Mouse (Mus musculus) neural tube, embryonic 11.5 days (tissue): ENCODE measurements around the gene Mrpl49. TPM values are rescaled to one million over a fixed set of nuclear protein-coding genes. Genes with fewer than 3 reads are reported as not detected.
A peak's percentile ranks its signal among the peaks of the same experiment; 100 is the strongest.

Experiments used
- ATAC-seq: fragments of 200-750 bp; cut with Nextera tagmentation; 2 replicates; pipeline ENCODE4 v1.8.0; 2017; ENCODE audit warnings: moderate number of reproducible peaks, mild to moderate bottlenecking, moderate TSS enrichment, moderate library complexity; ENCODE audit not compliant: insufficient read depth, low FRiP score, low TSS enrichment
- DNase-seq: peaks from one replicate; pipeline ENCODE4 v3.0.0-alpha.2; 2015; ENCODE audit warnings: low spot score
- H3K27ac ChIP-seq: fragments of 300-500 bp; sonication (generic); 2 replicates; pipeline ENCODE4 v1.5.1; 2014; ENCODE audit warnings: low read depth, mild to moderate bottlenecking, low read length
- H3K27me3 ChIP-seq: fragments of 300-500 bp; sonication (generic); 2 replicates; pipeline ENCODE4 v1.6.1; 2014; ENCODE audit warnings: mild to moderate bottlenecking, low read length, mixed read lengths; ENCODE audit not compliant: control insufficient read depth, insufficient read depth
- H3K36me3 ChIP-seq: fragments of 300-500 bp; sonication (generic); 2 replicates; pipeline ENCODE4 v1.6.1; 2014; ENCODE audit warnings: mild to moderate bottlenecking, low read length, moderate library complexity, mixed read lengths; ENCODE audit not compliant: control insufficient read depth, insufficient read depth
- H3K4me1 ChIP-seq: fragments of 300-500 bp; sonication (generic); 2 replicates; pipeline ENCODE4 v1.6.1; 2014; ENCODE audit warnings: low read length, mixed read lengths; ENCODE audit not compliant: control insufficient read depth, insufficient read depth
- H3K4me2 ChIP-seq: fragments of 300-500 bp; sonication (generic); 2 replicates; pipeline ENCODE4 v1.6.1; 2014; ENCODE audit warnings: low read depth, mild to moderate bottlenecking, moderate library complexity
- H3K4me3 ChIP-seq: fragments of 300-500 bp; sonication (generic); 2 replicates; pipeline ENCODE4 v1.5.1; 2014; ENCODE audit warnings: low read depth, low read length
- H3K9ac ChIP-seq: fragments of 300-500 bp; sonication (generic); 2 replicates; pipeline ENCODE4 v1.6.1; 2014; ENCODE audit warnings: mild to moderate bottlenecking, low read length
- H3K9me3 ChIP-seq: fragments of 300-500 bp; sonication (generic); 2 replicates; pipeline ENCODE4 v1.6.1; 2016; ENCODE audit warnings: low read length; ENCODE audit not compliant: control insufficient read depth
- WGBS: fragments of 180-500 bp; shearing (Covaris S2); extraction: QIAGEN DNeasy Blood & Tissue Kit; methylation state at CpG from one replicate; pipeline ENCODE4 v1.1.7; 2014; 5-methylcytosine and 5-hydroxymethylcytosine counted together
- polyA plus RNA-seq: library from polyadenylated mRNA; unstranded; fragments of >200 nt; fragmentation: Nextera tagmentation; extraction: Ambion mirVana; gene quantifications from 2 replicates; pipeline ENCODE4 v1.2.1, GENCODE M21; 2014

The Mrpl49 gene
- polyA plus RNA-seq, 1 experiment from 2014 or later, result 84.8 TPM

DNA sequence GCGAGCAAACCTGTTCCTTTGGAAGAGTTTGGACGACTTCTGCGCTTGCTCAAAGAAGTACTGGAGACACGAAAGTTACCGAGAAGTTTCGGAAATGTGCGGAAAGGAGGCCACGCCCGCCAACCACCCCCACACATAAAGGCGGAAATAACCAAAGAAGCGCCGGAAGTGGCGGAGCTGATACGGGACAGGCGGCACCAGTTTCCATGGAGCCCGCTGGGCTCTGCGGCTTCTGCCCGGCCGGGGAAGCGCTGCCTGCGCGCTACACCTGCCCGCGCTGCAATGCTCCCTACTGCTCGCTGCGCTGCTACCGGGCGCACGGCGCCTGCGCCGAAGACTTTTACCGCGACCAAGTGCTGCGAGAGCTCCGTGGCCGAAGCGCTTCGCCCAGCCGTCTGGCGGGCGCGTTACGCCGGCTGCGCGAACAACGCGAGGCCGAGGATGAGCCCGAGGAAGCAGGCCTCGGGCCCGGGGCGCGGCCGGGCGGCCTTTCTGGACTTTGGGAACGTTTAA is 3.5 kb upstream of the Mrpl49 start, which contains the start of gene Znhit2:
TSS of gene Znhit2 (plus strand) at position 172 of the 513 bp plus-strand sequence.
- DNase-seq (peak; percentile 91), ATAC-seq (peak; percentile 45; the same call in 1 of the 2 replicates)
- H3K9me3 ChIP-seq, result no peaks in the 10 kb centered on the region
- H3K27me3 ChIP-seq, result no peaks in the 10 kb centered on the region
- H3K4me2 ChIP-seq, result peak within 1 kb of the TSS; percentile 100
- H3K9ac ChIP-seq, result peak within 1 kb of the TSS; percentile 96
- peaks cover 2% of the 10 kb centered on the region; the same call in 1 of the 2 replicates for H3K36me3 ChIP-seq
- peaks cover 22% of the 10 kb centered on the region for H3K4me1 ChIP-seq
- under 1% methylated on average over 58 of the region's 58 CpGs for WGBS
- H3K4me3 ChIP-seq, result peak within 1 kb of the TSS; percentile 92
- H3K27ac ChIP-seq, result peak within 1 kb of the TSS; percentile 93

GRCm38 (mm10) chr19:6058966-6059365 is 1.4 kb upstream of the Mrpl49 start:
- no peak overlapping the region for H3K27ac ChIP-seq
- H3K4me1 ChIP-seq, result peaks cover 21% of the 10 kb centered on the region
- ATAC-seq, result no peak
- H3K9ac ChIP-seq, result no peak overlapping the region
- no peaks in the 10 kb centered on the region for H3K9me3 ChIP-seq
- DNase-seq, result no peak
- H3K4me2 ChIP-seq, result peak overlapping the region; percentile 76
- WGBS, result 91% methylated on average over 5 of the region's 5 CpGs
- peak overlapping the region; percentile 77 for H3K4me3 ChIP-seq
- peaks cover 9% of the 10 kb centered on the region; the same call in 1 of the 2 replicates for H3K36me3 ChIP-seq
- no peaks in the 10 kb centered on the region for H3K27me3 ChIP-seq

DNA sequence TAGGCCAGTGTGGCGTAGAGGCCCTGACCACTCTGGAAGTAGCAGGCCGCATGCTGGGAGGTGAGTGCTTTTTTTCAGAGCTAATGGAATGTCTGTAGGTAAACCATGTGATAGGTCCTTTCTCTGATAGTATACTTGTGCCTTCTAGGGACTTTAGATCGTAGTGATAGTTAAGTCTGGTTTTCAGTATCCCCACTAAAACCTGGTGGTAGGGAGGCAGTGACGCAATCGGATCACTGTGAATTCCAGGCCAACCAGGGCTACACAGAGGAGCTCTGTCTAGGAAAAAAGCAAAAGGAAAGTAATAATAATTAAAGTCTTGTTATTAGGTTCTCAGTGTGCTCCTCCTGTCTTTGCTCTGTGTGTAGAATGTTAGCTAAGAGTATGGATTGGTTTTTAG is 928 bp upstream of the Mrpl49 start:
- ATAC-seq (no peak), DNase-seq (no peak)
- Histone ChIP-seq H3K27ac (no peak overlapping the region), H3K9ac (peak overlapping the region; percentile 69), H3K27me3 (no peaks in the 10 kb centered on the region), H3K36me3 (peaks cover 9% of the 10 kb centered on the region; the same call in 1 of the 2 replicates), H3K9me3 (no peaks in the 10 kb centered on the region), H3K4me2 (peak overlapping the region; percentile 76), H3K4me1 (peaks cover 21% of the 10 kb centered on the region), H3K4me3 (peak overlapping the region; percentile 77)
- 28% methylated on average over 5 of the region's 5 CpGs for WGBS

DNA sequence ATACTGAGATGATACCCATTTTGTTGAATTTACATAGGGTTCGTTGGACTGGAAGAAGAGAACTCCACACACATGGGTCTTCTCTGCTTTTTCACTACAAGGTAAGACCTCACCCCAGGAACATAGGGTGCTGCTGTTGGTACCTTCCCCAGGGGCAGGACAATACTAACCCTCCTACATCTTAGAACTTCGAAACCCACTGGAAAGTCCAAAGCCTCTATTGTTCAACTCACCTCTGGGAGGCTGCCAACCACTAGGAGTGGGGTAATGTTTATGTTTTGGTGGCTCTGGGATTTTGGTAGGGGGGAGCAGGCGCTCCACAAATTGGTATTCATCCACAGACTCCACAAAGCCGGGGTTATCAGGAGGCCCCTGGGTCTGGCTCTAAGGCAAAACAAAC is 889 bp downstream of the Mrpl49 start:
- H3K36me3 ChIP-seq, result peaks cover 12% of the 10 kb centered on the region

GRCm38 (mm10) chr19:6054296-6054695 is 3.3 kb downstream of the Mrpl49 start:
- no peak for DNase-seq
- H3K4me2 ChIP-seq, result no peak overlapping the region
- H3K9ac ChIP-seq, result no peak overlapping the region
- no peaks in the 10 kb centered on the region for H3K9me3 ChIP-seq
- H3K4me1 ChIP-seq, result peaks cover 10% of the 10 kb centered on the region; the same call in 1 of the 2 replicates
- 92% methylated on average over 5 of the region's 5 CpGs for WGBS
- H3K36me3 ChIP-seq, result peaks cover 27% of the 10 kb centered on the region
- no peak overlapping the region for H3K4me3 ChIP-seq
- ATAC-seq, result no peak
- no peak overlapping the region for H3K27ac ChIP-seq
- no peaks in the 10 kb centered on the region for H3K27me3 ChIP-seq

More for the DNA sequence above, 889 bp downstream of the Mrpl49 start:
- H3K27me3 ChIP-seq, result no peaks in the 10 kb centered on the region
- DNase-seq (no peak), ATAC-seq (no peak)
- 68% methylated on average over 4 of the region's 4 CpGs for WGBS
- no peaks in the 10 kb centered on the region for H3K9me3 ChIP-seq
- peak overlapping the region; percentile 69 for H3K9ac ChIP-seq
- no peak overlapping the region for H3K27ac ChIP-seq
- H3K4me1 ChIP-seq, result peaks cover 11% of the 10 kb centered on the region; the same call in 1 of the 2 replicates
- peak overlapping the region; percentile 45 for H3K4me2 ChIP-seq
- H3K4me3 ChIP-seq, result peak overlapping the region; percentile 77

GRCm38 (mm10) chr19:6052516-6052915 is 5.1 kb downstream of the Mrpl49 start:
- H3K4me1 ChIP-seq, result peaks cover 8% of the 10 kb centered on the region; the same call in 1 of the 2 replicates

DNA sequence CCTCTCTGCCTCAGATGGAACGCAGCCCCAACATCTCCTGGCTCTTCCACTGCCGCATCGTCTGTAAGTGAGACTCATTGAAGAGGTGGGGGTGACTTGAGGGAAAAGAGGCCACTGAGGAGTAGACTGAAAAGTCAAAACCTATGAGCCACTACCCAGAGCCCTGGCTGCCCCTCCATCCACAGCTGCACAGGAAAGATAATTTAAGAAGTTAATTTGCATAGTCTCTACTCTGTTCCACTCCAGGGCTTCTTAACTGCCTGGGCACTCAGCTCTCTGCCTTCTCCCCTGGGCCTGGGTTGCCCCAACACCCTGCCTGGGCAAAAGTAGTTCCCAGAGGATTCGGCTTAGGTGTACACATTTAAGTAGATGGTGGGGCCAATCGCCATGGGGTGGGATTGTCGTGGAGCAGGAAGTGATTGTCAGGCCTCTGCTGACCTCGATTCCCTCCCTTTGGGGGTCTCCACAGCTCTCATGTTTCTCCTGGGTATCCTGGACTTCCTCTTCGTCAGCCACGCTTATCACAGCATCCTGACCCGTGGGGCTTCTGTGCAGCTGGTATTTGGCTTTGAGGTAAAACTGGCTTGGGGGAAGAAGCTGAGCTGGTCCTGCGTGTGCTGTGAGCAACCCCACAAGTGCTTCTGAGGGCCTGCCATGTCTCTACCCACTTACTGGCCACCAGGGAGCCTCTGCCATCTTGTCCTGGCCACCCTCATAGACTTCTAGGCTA is 8.7 kb downstream of the Mrpl49 start:
- peaks cover 27% of the 10 kb centered on the region for H3K36me3 ChIP-seq
- ATAC-seq (no peak), DNase-seq (no peak)
- no peak overlapping the region for H3K4me3 ChIP-seq
- no peak overlapping the region for H3K27ac ChIP-seq
- H3K4me2 ChIP-seq, result no peak overlapping the region
- no peaks in the 10 kb centered on the region for H3K27me3 ChIP-seq
- no peaks in the 10 kb centered on the region for H3K9me3 ChIP-seq
- H3K4me1 ChIP-seq, result peaks cover 10% of the 10 kb centered on the region
- H3K9ac ChIP-seq, result no peak overlapping the region
- 92% methylated on average over 11 of the region's 11 CpGs for WGBS

More at GRCm38 (mm10) chr19:6052516-6052915, 5.1 kb downstream of the Mrpl49 start:
- H3K9ac ChIP-seq, result no peak overlapping the region
- DNase-seq (no peak), ATAC-seq (no peak)
- no peak overlapping the region for H3K4me3 ChIP-seq
- H3K27me3 ChIP-seq, result no peaks in the 10 kb centered on the region
- no peaks in the 10 kb centered on the region for H3K9me3 ChIP-seq
- H3K36me3 ChIP-seq, result peaks cover 34% of the 10 kb centered on the region
- H3K4me2 ChIP-seq, result no peak overlapping the region
- no peak overlapping the region for H3K27ac ChIP-seq
- 92% methylated on average over 7 of the region's 7 CpGs for WGBS

DNA sequence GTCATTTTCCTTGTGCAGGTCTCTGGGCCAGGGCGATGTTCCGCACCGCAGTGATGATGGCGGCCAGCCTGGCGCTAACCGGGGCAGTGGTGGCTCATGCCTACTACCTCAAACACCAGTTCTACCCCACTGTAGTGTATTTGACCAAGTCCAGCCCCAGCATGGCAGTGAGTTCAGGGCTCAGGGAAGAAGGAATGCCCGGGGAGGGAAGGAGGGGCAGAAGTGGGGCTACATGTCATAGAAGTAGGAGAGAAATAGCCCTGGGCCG is 9.8 kb downstream of the Mrpl49 start:
- 87% methylated on average over 8 of the region's 8 CpGs for WGBS

More for the DNA sequence above, 9.8 kb downstream of the Mrpl49 start:
- Histone ChIP-seq H3K27me3 (no peaks in the 10 kb centered on the region), H3K36me3 (peaks cover 25% of the 10 kb centered on the region), H3K9ac (peak overlapping the region; percentile 93), H3K4me1 (peaks cover 10% of the 10 kb centered on the region), H3K4me2 (peak overlapping the region; percentile 92), H3K4me3 (peak overlapping the region; percentile 93), H3K27ac (no peak overlapping the region), H3K9me3 (no peaks in the 10 kb centered on the region)
- ATAC-seq, result no peak
- DNase-seq, result no peak
